Mouse (Mus musculus) MN1 (cell line): Measurements from ENCODE around the gene Ctnnd1.
A peak's percentile ranks its signal among the peaks of the same experiment; 100 is the strongest.

Experiments used
- DNase-seq: peaks from one replicate; pipeline ENCODE4 v3.0.0-alpha.2; 2016; ENCODE audit warnings: low spot score

The Ctnnd1 gene

DNA sequence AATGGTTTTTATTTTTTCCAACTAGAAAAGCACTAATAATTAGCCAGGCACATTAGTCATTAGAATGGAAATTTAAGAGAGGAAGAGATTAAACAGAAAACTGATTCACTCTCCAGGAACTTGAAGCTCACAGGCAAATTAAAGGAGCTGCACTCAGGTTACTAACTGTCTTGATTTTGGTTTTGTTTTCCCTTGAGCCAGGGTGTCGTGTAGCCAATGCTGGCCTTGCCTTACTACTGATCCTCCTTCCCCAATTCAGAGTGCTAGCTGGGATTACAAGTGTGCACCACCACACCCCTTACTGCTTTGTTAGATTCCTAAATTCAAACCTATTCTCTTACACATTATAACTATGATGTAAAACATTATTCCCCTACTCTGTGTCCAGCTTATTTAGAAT is 42.7 kb downstream of the Ctnnd1 start:
- DNase-seq, result no peak

DNA sequence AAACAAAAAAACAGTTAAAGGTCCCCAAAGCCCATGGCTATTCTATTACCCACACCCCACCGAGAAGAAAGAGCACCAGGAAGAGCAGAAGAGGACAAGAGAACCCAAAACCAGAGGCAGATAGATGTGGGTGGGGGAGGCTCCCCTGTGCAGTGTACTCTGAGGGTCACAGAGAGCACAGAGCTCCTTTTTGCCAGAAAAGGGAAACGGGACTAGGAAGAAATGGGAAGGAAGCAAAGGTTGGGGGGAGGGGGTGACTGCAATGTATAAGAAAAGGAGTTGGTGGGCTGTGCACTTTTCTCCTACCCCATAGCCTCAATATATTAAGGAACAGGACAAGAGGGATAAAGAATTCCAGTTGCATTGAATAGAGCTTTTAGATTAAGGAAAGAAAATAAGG is 49.6 kb downstream of the Ctnnd1 start:
- no peak for DNase-seq

DNA sequence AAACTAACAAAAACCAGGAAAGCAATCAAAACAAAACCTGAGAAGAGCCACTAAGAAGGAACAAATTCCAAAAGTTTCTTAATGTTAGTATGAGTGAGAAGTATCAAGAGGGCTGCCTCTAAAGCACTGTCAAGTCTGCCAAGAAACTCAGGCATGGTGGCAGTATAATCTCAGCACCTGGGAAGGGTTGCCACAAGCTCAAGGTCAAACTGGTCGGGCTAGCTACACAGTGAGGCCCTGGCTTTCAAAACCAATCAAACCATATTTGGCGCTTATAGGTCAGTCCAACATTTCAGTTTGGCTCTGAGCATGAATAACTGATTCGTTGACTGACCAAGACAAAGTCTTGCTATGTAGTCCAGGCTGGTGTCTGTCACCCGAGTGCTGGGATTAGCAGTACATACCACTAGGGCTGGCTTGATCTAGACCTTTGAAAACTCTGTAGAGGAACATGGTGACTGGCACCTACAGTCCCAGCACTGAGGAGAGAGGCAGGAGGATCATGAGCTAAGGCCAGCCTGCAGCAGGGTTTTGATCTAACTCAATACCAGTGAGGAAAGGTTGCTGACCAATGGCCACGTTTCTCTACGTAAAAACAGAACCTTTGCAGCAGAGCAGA is 51.2 kb downstream of the Ctnnd1 start:
- DNase-seq, result no peak

DNA sequence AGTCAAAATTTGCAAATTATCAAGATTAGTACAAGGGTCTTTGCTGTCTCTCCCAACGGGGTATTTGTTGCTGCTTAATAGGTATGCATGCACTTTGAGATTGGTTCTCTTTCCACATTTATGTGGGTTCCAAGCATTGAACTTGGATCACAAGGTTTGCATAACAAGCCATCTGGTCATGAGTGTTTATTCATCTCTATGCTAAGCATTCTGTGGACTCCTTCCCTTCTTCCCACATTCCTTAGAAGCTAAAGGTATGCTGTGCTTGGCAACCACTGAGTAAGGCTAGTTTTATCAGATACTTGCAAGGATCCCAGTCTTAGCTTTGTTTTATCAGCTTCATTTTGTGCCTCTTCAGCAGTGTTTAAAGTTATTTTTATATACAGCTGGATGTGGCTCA is 53.4 kb downstream of the Ctnnd1 start:
- DNase-seq, result no peak

DNA sequence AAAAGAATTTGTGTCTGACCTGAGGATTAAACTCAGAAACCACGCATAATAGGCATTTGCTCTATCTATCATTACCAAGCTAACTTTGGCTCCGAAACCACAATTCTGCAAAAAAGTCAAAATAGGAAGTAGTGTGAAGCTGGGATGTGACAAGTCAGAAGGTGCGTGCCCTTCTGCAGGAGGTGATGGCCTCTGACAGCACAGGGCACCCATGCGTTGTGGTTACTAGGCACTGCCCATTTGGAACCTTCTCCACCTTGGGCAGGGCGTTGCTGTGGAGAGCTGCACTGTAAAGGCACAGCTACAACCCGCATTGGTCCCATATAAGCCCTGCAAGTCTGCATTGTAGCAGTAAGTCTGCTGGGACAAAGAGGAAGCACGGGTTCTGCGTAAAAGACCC is 57.8 kb downstream of the Ctnnd1 start:
- no peak for DNase-seq

DNA sequence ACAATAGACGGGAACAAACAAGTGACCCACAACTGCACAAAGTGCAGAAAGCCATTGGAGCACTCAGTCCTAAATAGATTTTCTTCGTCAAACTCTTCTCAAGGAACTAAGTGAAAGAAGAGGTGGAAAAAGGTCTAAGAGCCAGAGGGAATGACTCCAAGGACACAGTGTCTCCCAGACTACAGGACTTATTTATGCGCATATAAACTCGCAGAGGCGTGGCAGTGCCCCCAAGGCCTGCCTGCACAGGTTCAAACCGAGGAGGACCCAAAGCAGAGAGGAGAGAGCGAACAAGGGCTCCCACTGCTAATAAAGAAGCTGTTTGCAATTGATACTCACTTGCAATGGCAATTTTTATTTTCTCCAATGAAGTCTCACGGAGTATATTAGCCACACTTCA is 64.9 kb downstream of the Ctnnd1 start:
- DNase-seq, result no peak

DNA sequence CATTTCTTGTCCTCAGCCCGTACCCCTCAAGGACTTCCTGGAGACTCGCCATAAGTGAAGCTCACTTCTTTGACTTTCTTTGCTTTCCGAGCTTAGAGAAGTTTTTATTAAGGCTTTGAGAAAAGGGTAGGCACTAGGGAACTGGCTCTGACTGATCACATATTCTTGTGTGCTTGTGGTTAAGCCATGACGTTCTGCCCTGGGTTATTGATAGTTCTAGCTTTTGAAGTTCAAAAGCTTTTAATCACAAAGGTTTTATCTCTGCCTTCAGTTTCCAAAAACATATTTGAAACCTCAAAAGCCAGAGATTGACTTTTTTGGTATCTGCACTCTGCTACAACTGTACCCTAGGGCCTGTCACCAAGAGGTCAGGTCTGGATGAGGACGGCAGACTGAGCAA is 68.3 kb downstream of the Ctnnd1 start:
- DNase-seq, result no peak

DNA sequence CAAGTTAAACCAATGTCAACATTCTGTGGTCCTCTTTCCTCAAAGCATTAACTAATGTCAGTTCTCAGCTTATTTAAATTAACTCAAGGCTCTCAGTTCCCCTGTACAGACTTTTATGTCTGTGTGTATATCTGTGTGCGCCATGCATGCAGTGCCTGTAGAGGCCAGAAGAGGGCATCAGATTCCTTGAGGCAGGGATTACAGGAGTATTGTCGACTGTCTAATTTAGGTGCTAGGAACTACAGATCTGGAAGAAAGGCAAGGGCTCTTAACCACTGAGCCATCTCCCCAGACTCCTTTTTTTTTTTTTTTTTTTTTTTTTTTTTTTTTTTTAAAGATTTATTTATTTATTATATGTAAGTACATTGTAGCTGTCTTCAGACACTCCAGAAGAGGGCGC is 69.4 kb downstream of the Ctnnd1 start:
- no peak for DNase-seq

DNA sequence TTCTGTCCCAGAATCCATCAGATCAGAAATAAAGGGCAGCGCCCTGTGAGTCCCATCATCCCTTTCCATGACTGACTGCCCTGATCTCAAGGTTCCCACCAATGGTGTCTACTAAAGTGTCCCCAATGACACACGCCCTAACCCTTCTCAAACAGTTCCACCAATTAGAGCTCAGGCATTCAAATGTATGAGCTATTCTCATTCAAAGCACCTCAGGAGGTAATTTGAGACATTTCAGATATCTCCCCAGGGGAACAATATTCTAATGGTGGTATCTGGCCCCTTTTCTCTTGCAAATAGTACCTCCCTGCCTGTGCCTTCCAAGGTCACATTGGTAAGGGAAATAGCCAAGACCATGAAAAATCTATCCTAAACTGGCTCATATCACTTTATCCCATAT is 71.3 kb downstream of the Ctnnd1 start:
- DNase-seq, result no peak

DNA sequence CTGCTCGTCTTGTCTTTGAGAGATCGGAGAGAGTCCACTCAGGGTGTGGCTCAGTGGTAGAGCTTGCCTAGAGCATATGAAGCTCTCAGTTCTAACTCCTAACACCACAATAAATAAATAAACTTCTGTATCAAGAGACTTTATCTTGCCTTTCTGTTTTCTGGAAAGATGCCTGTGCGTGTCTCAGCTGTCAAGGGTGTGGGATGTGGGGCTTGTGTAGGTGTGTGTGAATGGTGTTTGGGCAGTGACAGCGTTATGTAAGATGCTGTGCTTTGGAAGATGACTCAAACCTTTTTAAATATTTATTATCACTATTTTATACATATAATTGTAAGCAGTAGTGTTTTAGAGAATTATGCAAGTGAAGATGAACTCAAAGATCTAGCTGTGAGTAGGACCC is 76.4 kb downstream of the Ctnnd1 start:
- no peak for DNase-seq

DNA sequence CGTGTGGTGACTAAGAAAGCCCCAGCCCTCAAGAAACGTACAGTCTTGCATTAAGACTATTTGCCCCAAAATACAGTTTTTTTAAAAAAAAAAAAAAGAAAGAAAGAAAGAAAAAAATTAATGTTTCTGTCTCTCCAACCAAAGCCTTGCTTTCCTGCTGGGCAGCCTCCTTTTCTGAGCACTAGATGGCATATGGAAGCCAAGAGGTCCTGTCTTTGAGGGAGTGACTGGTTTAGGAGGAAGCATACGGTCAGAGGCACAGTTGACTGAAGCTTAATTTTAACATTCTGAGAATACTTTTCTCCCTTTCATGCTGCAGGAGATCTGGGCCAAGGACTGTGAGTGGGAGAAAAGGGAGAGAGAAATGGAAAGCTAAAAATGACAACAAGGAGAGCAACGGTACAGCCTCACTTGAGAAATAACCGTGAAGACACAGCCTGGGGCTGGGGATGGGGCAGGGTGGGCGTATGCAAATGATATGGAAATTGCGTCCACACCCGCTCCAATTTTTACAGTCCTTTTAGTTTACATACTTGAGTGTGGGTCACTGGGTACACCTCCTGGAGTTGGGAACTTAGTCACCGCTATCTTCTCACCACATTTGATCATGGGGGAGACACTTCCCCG is 93.6 kb downstream of the Ctnnd1 start:
- peak; percentile 39 for DNase-seq

DNA sequence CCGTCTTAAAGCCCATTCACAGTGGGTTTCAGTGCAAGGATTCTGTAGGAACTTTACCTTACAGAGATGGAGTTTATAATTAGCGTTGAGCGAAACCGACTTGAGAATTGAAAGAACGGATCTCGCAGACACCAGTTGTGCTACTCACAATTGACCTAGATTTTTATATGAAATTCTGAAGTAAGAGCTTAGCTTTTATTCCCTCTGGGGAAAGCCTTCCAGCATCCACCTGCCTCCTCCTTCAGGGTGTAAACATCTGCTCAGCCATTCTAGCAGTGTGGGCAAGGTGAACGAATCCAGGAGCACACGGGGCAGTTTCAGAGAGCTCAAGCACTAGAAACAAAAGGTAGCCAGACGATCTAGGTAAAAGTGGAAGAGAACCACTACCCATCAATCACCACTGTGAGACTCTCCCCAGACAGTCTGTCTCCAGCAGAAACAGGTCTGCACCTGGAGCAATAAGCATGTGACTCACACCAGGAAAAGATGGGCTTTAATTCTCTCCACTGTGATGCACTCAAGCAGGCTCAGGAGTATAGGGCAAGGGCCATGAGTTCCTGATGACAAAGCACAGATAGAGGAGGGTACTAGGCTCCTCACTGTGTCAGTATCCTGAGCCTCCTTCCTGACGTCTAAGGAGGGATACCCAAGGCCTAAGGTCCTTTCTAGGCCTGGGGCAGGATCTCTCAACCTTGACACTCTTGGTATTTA is 99.0 kb downstream of the Ctnnd1 start:
- DNase-seq, result no peak
